Mouse (Mus musculus) kidney, adult 18-20 months (tissue): ENCODE results near the gene Sema5b.
A peak's percentile ranks its signal among the peaks of the same experiment; 100 is the strongest.

ENCODE experiments used
- DNase-seq: peaks from one replicate; pipeline ENCODE4 v3.0.0; 2021

The Sema5b gene

DNA sequence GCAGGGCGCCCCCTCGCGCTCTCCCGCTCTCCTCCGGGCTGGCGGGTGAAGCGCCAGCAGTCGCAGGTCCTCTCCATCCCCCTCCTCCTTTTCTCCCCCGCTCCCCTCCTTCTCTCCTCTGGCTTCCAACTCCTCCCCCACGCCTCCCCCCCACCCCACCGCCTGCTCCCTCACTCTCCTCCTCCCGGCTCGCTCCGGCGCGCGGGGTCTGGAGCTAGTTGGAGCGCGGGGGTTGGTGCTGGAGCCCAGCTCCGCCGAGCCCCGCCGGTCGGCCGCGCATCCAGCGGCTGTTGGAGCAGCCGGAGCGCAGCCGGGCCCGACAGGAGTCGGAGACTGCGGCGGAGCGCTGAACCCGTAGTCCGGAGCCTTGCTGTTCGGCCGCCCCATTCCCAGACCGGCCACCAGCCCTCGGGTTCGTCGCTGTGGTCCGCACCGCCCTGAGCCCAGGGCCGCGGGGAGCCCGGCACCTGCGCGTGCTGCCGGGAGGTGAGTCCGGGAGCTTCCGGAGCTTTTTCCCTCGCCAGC, at the start of gene Sema5b:
Sema5b (plus strand) TSS at position 29 of the 525 bp plus-strand sequence.
- DNase-seq, result peak; percentile 58

GRCm38 (mm10) chr16:35500342-35500741, 40.6 kb upstream of the Sema5b start:
- no peak for DNase-seq

- DNase-seq, result no peak
Measured at GRCm38 (mm10) chr16:35501106-35501760, 39.7 kb upstream of the Sema5b start.

- DNase-seq, result no peak
Measured at GRCm38 (mm10) chr16:35502456-35502855, 38.5 kb upstream of the Sema5b start.

GRCm38 (mm10) chr16:35504266-35504665, 36.7 kb upstream of the Sema5b start:
- no peak for DNase-seq

- DNase-seq, result no peak
Measured at GRCm38 (mm10) chr16:35505786-35506185, 35.2 kb upstream of the Sema5b start.

DNA sequence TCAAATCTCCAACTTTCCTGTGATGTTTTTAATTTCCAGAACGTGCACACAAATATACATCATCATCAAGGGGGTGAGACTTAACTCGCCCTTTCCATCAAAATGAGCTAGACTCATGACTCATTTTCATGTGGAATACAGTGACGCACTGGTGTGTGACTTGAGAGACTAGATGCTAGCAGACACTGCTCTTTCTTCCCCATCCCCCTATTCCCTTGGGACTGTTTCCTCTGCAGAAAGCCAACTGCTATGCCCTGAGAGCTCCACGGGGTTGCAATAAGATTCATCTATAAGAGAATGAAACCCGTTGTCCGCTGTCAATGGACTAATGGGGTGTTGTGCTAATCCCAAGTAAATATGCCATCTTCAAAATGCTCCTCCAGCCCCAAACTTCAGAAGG, 32.4 kb upstream of the Sema5b start:
- DNase-seq, result no peak

GRCm38 (mm10) chr16:35509331-35510070, 31.4 kb upstream of the Sema5b start:
- DNase-seq, result no peak

DNA sequence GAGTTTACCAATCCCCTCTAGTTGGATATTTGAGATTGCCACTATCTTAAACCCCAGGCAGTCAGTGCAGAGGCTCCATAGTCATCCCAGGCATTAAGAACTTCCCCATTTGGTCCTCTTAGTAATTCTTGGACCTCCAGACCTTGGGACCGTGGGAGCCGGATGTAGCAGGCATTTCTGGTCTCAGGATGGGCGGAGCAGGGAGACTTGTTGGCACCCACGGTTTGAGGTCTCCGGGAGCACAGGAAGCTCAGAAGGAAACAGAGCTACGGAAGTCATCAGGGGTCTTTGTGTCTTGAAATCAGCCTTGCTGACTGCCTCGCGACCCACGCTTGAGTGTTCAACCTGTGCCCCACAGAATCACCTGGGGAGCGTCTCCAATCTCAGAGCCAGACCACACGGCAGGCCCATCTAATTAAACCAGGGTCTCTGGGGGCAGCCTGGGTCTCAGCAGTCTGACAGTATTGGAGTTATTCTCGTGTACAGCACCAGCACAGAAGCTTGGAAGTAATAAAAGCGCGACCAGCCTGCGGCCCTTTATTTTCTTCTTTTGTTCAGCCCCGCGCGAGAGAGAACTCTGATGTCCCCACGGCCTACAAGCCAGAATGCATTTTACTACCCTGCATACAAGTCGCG, 24.9 kb upstream of the Sema5b start:
- DNase-seq, result peak; percentile 44

GRCm38 (mm10) chr16:35517976-35518951, 22.7 kb upstream of the Sema5b start:
- peak; percentile 65 for DNase-seq

DNA sequence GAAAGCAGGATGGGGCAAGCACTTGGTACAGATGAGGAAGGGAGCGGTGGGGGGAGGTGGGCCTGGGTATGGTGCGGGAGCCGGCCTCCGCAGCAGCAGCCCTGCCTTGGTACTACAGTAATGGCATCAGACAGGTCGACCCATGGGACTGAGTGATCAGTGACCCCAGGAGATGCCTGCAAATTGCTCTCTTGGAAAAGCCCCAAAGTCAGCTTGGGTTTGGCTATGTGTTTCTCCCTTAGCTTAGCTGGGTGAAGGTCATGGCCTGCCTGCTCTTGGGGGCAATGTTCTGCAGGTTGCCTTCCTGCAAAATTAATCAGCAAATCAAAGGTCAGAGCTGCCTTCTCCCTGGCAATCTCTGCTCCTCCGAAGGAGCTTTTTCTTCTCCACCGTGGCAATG, 21.7 kb upstream of the Sema5b start:
- peak; percentile 57 for DNase-seq

GRCm38 (mm10) chr16:35524200-35524599, 16.7 kb upstream of the Sema5b start:
- no peak for DNase-seq

DNA sequence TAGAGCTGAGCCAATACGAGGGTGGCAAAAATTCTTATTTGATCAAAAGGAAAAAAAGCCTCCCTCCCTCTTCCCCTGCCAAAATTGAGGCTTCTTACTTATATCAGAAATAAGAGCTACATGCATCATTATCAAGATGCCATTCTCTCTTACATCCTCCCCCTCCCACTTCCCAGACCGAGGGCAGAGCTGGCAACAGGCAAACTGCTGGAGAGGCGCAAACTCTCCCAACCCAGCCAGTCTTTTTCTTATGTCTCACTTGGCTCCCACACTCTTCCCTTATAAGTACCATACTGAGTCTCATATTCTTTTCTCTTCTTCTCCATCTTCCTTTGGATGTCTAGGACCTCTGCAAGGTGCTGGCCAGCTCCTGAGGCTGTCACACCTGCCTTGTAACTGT, 6.3 kb upstream of the Sema5b start:
- DNase-seq, result no peak

DNA sequence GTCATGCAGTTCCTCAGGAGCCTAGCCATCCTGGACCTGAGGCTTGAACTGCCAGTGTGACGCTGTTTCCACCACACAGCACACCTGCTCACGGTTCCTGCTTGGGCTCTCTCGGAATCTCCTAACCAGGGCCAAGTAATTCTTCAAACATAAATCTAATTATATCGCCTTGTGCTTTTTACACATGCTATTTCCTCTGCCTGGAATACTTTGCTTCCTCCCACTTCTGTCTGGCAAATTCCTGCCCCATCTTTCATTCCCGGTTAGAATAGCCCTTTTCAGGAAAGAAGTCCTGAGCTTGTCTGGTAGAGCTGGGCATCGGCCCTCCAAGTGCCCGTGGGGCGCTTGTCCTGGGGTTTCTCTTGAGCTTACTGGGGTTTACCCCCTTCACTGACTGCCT, 3.3 kb upstream of the Sema5b start:
- DNase-seq, result peak; percentile 54

DNA sequence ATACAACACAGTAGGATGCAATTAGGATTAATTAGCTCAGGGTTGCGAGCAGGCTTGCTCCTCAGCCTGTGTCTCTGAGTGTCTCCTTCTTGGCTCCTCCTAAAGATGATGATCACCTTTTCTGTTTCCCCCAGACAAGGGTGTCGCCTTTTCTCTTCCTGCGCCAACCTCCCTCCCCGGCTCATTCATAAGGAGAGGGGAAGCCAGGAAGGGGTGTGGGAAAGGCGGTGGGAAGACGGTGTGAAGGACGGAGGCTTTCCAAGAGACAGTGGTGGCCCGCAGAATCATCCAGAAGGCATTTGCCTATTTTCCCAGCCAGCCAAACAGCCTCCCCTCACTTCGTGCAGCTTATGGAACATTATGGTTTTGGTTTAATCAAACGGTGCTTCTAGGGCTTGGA, 1.9 kb upstream of the Sema5b start:
- DNase-seq, result no peak

- DNase-seq, result peak; percentile 53
Measured at GRCm38 (mm10) chr16:35540333-35541116, 420 bp upstream of the Sema5b start.

DNA sequence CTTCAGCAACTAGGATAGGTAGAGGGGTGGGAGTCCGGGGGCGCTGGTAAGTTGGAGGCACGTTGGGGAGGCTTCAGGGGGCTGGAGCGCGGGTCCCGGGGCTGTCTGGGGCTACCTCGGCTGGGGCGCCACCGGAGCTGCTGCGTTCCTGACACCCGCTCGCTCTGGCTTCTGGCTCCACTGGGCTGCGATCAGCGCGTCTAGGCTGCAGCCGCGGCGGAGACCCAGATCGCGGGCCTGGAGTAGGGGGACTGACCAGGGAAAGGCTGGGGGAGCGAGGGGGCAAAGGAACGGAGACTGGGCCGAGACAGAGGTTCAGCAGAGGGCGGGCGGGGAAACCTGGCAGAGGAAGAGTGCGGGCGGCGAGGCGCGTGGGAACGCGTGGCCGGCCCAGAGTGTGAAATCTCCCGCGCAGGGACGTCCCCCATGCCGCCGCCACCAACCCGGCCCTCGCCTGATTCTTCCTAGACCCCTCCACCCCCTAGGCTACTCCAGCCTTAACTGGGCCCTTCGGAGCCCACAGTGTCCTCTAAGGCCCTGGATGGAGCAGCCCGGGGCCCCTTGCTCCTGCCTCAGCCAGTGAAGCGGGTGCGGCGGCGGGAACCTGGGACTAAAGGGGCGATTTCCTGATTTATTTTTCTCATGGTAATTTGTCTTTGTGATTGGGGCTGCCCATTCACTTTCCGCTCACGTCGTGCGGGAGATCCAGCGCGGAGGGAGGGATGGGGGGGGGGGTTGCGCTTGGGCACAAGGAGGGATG, 896 bp downstream of the Sema5b start:
- no peak for DNase-seq

- no peak for DNase-seq
Measured at GRCm38 (mm10) chr16:35542421-35542780, 1.5 kb downstream of the Sema5b start.

- DNase-seq, result no peak
Measured at GRCm38 (mm10) chr16:35545723-35546122, 4.8 kb downstream of the Sema5b start.

DNA sequence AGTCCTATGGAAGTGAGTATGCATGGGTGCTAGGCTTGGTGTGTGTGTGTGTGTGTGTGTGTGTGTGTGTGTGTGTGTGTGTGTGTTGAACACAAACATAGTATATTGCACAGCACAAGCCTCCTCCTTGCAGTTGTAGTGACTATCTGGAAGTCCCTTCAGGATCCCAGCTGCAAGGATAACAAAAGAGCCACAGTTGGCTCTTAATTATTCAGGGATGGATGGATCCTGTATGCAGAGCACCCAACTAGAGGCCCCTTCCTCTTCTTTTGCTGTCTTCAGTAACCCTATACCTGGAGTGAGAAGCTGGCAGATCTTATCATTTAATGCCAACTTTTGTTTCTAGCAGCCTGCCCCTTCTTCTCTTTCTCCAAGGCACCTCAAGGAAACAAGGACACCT, 7.0 kb downstream of the Sema5b start:
- DNase-seq, result no peak

GRCm38 (mm10) chr16:35549354-35549753, 8.4 kb downstream of the Sema5b start:
- no peak for DNase-seq
